Mouse (Mus musculus): ENCODE results near the gene Pum2. TPM values are rescaled to one million over a fixed set of nuclear protein-coding genes. Genes with fewer than 3 reads are reported as not detected.

Gene Pum2
- polyA plus RNA-seq, 1 experiment, result 9.0 TPM

- no peaks in the 10 kb centered on the region for H3K9me3 ChIP-seq
- no peaks in the 10 kb centered on the region for H3K36me3 ChIP-seq (replicated peaks; ENCODE audit: low read length)
- TF ChIP-seq GATA1 (IDR thresholded peaks at IDR 0.05; ENCODE audit: borderline replicate concordance, low read length), result no peak
- TF ChIP-seq FLI1 (IDR thresholded peaks at IDR 0.05; ENCODE audit: low read length), result no peak
- peaks cover 13% of the 10 kb centered on the region for H3K4me1 ChIP-seq
- no peak overlapping the region for H3K4me3 ChIP-seq (replicated peaks)
- peaks cover 87% of the 10 kb centered on the region for H3K27me3 ChIP-seq (replicated peaks)
Observed at GRCm38 (mm10) chr12:8782565-8782964, 108.6 kb downstream of the Pum2 start.

- peaks cover 14% of the 10 kb centered on the region for H3K4me1 ChIP-seq
- no peak overlapping the region for H3K4me3 ChIP-seq (replicated peaks)
- peaks cover 81% of the 10 kb centered on the region for H3K27me3 ChIP-seq (replicated peaks)
- TF ChIP-seq FLI1 (IDR thresholded peaks at IDR 0.05; ENCODE audit: low read length) (no peak), GATA1 (IDR thresholded peaks at IDR 0.05; ENCODE audit: borderline replicate concordance, low read length) (no peak)
- no peaks in the 10 kb centered on the region for H3K36me3 ChIP-seq (replicated peaks; ENCODE audit: low read length)
- H3K9me3 ChIP-seq, result no peaks in the 10 kb centered on the region
Observed at GRCm38 (mm10) chr12:8784189-8784588, 110.3 kb downstream of the Pum2 start.

GRCm38 (mm10) chr12:8786476-8786875 is 112.5 kb downstream of the Pum2 start:
- peaks cover 78% of the 10 kb centered on the region for H3K27me3 ChIP-seq (replicated peaks)
- H3K4me1 ChIP-seq, result peaks cover 14% of the 10 kb centered on the region
- H3K36me3 ChIP-seq (replicated peaks; ENCODE audit: low read length), result no peaks in the 10 kb centered on the region
- no peak overlapping the region for H3K4me3 ChIP-seq (replicated peaks)
- H3K9me3 ChIP-seq, result no peaks in the 10 kb centered on the region
- TF ChIP-seq GATA1 (IDR thresholded peaks at IDR 0.05; ENCODE audit: borderline replicate concordance, low read length) (no peak), FLI1 (IDR thresholded peaks at IDR 0.05; ENCODE audit: low read length) (no peak)

GRCm38 (mm10) chr12:8786984-8787730 is 113.2 kb downstream of the Pum2 start:
- TF ChIP-seq GATA1 (IDR thresholded peaks at IDR 0.05; ENCODE audit: borderline replicate concordance, low read length) (no peak), FLI1 (IDR thresholded peaks at IDR 0.05; ENCODE audit: low read length) (no peak)
- Histone ChIP-seq H3K9me3 (no peaks in the 10 kb centered on the region), H3K27me3 (replicated peaks) (peaks cover 72% of the 10 kb centered on the region), H3K4me1 (peaks cover 14% of the 10 kb centered on the region), H3K36me3 (replicated peaks; ENCODE audit: low read length) (no peaks in the 10 kb centered on the region), H3K4me3 (replicated peaks) (no peak overlapping the region)

GRCm38 (mm10) chr12:8788469-8788868 is 114.5 kb downstream of the Pum2 start:
- Histone ChIP-seq H3K36me3 (replicated peaks; ENCODE audit: low read length) (no peaks in the 10 kb centered on the region), H3K9me3 (no peaks in the 10 kb centered on the region), H3K4me3 (replicated peaks) (no peak overlapping the region), H3K4me1 (peaks cover 14% of the 10 kb centered on the region), H3K27me3 (replicated peaks) (peaks cover 62% of the 10 kb centered on the region)
- TF ChIP-seq FLI1 (IDR thresholded peaks at IDR 0.05; ENCODE audit: low read length) (no peak), GATA1 (IDR thresholded peaks at IDR 0.05; ENCODE audit: borderline replicate concordance, low read length) (no peak)

GRCm38 (mm10) chr12:8790615-8791014 is 116.7 kb downstream of the Pum2 start:
- Histone ChIP-seq H3K27me3 (replicated peaks) (peaks cover 45% of the 10 kb centered on the region), H3K9me3 (peaks cover 5% of the 10 kb centered on the region; the same call in 1 of the 2 replicates), H3K4me3 (replicated peaks) (no peak overlapping the region), H3K36me3 (replicated peaks; ENCODE audit: low read length) (no peaks in the 10 kb centered on the region), H3K4me1 (peaks cover 6% of the 10 kb centered on the region)
- TF ChIP-seq FLI1 (IDR thresholded peaks at IDR 0.05; ENCODE audit: low read length) (no peak), GATA1 (IDR thresholded peaks at IDR 0.05; ENCODE audit: borderline replicate concordance, low read length) (no peak)

GRCm38 (mm10) chr12:8793410-8794051 is 119.6 kb downstream of the Pum2 start:
- TF ChIP-seq GATA1 (IDR thresholded peaks at IDR 0.05; ENCODE audit: borderline replicate concordance, low read length) (no peak), FLI1 (IDR thresholded peaks at IDR 0.05; ENCODE audit: low read length) (no peak)
- Histone ChIP-seq H3K36me3 (replicated peaks; ENCODE audit: low read length) (no peaks in the 10 kb centered on the region), H3K9me3 (peaks cover 9% of the 10 kb centered on the region), H3K4me1 (peaks cover 3% of the 10 kb centered on the region), H3K27me3 (replicated peaks) (peaks cover 33% of the 10 kb centered on the region), H3K4me3 (replicated peaks) (no peak overlapping the region)

- TF ChIP-seq FLI1 (IDR thresholded peaks at IDR 0.05; ENCODE audit: low read length) (no peak), GATA1 (IDR thresholded peaks at IDR 0.05; ENCODE audit: borderline replicate concordance, low read length) (no peak)
- Histone ChIP-seq H3K27me3 (replicated peaks) (peaks cover 15% of the 10 kb centered on the region), H3K4me3 (replicated peaks) (no peak overlapping the region), H3K36me3 (replicated peaks; ENCODE audit: low read length) (no peaks in the 10 kb centered on the region), H3K9me3 (peaks cover 9% of the 10 kb centered on the region), H3K4me1 (no peaks in the 10 kb centered on the region)
Observed at GRCm38 (mm10) chr12:8797936-8798335, 124.0 kb downstream of the Pum2 start.

GRCm38 (mm10) chr12:8798486-8799020 is 124.6 kb downstream of the Pum2 start:
- no peaks in the 10 kb centered on the region for H3K4me1 ChIP-seq
- peaks cover 9% of the 10 kb centered on the region for H3K9me3 ChIP-seq
- peaks cover 13% of the 10 kb centered on the region for H3K27me3 ChIP-seq (replicated peaks)
- H3K4me3 ChIP-seq (replicated peaks), result no peak overlapping the region
- TF ChIP-seq GATA1 (IDR thresholded peaks at IDR 0.05; ENCODE audit: borderline replicate concordance, low read length) (no peak), FLI1 (IDR thresholded peaks at IDR 0.05; ENCODE audit: low read length) (no peak)
- H3K36me3 ChIP-seq (replicated peaks; ENCODE audit: low read length), result no peaks in the 10 kb centered on the region

Other genes with a start within 250 kb of the Pum2 start
- 146 and 207 TPM in 2 replicates for gene Rhob, start 174.1 kb upstream of the Pum2 start, polyA plus RNA-seq (2012; ENCODE audit: insufficient read depth, low replicate concordance)
- gene Slc7a15, start 75.1 kb upstream of the Pum2 start, polyA plus RNA-seq (2012; ENCODE audit: insufficient read depth, low replicate concordance), result not detected in 2 replicates
- gene Sdc1, start 97.2 kb downstream of the Pum2 start, polyA plus RNA-seq (2012; ENCODE audit: insufficient read depth, low replicate concordance), result 1.1 TPM in 1 of 2 replicates, not detected in the other
- 10.3 and 34.8 TPM in 2 replicates for gene Laptm4a, start 247.5 kb downstream of the Pum2 start, polyA plus RNA-seq (2012; ENCODE audit: insufficient read depth, low replicate concordance)

Data from megakaryocyte, embryonic 14.5 days (primary cell).